Mouse (Mus musculus): Measurements from ENCODE around the gene Smco4.

The Smco4 gene

GRCm38 (mm10) chr9:15509363-15509762, 16.1 kb downstream of the Smco4 start:
- DNase-seq: no peak

DNA sequence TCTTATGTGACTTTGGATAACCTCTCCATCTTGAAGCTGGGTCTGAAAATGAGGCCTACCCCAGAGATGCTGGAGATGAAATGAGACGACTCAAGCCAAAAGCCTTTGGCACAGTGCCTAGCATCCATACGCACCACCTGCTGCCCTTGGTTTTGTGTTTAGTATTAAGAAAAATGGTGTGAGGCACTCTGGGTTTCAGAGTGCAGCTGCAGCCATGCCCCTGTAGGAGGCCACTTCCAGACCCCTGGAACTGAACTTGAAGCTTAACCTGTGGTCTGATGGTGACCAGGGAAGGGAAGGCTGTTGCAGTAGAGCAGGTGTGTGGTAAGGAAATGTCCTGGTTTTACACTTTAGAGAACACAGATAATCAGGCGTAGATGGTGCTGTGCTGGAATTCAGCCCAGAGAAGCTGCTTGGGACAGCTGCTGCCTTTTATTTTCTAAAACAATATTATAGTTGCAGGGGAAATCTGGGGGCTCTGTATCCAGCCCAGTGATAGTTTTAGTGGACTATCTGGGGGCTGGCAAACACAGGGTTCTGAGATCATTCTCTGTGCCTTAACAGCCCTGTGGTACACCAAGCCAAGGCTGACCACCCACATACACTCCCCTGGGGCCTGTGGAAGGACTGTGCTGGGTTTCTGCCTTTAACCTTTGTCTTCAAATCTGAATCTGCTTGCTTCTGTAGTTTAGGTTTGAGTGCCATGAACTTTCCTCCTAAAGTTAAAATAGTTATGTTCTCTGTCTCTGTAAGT, 17.5 kb downstream of the Smco4 start:
- DNase-seq: no peak

DNA sequence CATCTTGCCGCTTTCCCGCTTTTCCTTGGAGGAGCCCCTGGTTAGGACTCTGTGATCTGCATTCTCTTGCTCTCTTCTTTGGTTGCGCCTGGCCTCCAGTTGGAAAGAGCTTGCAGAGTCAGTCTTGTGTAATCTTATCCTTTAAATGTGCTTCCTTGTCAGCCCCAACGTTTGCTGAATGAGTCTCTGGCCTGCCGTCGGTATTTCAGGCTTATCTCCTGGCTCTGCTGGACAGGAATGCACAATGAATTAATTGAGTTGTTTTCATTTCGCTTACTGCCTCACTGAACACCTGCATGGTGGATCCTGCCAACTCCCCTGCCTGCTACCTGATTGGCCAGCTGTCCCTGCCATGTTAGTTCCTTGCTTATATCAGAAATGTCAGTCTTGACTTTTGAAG, 19.7 kb downstream of the Smco4 start:
- no peak for DNase-seq

DNA sequence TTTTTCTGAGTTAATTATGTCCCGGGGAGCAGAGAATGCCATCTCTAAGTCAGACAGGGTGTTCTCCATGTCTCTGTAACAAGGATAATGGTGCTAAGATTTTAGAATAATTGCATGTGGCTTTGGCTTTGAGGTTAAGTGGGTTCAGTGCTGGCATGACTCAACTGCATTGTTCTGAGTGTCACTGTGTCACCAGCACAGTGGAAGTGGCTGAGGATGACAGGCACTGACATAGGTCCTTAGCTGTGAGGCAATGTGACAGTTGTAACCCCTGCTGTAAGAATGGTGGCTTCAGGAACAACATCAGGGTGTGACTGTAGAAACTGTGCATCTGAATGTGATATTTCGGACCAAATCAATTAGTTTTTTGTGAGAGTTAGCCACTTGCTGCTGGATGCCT, 22.8 kb downstream of the Smco4 start:
- DNase-seq: no peak

- DNase-seq: no peak
Observed at GRCm38 (mm10) chr9:15517979-15518378, 24.7 kb downstream of the Smco4 start.

GRCm38 (mm10) chr9:15522348-15522747, 29.1 kb downstream of the Smco4 start:
- DNase-seq: no peak

GRCm38 (mm10) chr9:15522887-15523286, 29.7 kb downstream of the Smco4 start:
- no peak for DNase-seq

DNA sequence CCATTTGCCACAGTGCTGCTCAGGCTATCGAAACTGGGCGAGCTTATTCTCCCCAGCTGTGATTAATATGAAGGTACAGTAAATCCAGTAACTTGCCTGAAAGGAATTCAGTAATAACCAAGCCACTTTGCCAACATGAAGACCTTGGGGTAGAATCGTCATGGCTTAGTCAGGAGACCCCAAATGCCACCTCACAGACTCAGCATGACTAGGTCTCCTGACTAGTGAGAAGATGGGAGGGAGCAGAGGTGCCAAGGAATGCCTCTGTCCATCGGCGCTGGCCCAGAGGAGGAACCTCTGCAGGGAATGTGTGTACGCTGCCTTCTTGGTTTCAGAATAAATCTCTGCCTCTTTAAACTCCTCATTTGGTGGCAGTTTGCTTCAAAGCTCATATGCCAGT, 30.4 kb downstream of the Smco4 start:
- DNase-seq: no peak

DNA sequence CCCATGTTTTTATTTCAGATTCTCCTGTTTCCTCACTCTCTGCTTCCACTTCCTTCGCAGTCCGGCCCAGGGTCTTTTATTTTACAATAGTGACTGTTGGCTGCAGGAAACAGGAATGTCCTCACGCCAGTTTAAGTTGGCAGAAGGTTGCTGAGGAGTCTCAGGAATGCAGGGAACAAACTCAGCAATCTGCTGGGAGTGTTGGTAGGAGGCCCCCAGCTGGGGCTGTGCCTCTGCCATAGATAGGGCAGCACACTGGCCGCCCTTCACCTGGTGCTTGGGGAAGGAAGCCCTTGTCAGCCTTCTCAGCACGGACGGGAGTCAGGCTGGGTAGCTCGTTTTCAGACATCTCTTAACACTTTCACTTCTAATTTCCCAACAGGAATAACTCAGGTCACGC, 32.0 kb downstream of the Smco4 start:
- no peak for DNase-seq

DNA sequence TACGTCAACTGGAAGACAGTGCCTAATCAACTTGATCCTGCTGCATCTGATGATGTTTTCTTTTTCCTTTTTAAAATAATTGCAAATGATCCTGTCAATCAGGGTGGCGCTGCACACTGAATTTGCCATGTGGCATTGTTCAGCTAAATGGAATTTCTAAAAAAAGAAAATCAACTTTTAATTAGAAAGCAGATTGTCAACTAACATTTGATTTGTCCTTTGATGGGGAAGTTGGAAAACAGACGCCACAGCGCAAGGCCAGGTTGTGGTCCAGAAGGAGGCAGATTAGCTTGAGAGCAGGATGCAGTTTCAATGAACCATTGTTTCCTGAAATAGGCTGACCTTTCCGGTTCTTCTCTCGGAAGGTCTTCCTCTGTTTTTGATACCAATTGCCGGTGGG, 33.3 kb downstream of the Smco4 start:
- no peak for DNase-seq

- DNase-seq: no peak
Observed at GRCm38 (mm10) chr9:15527846-15528245, 34.6 kb downstream of the Smco4 start.

- DNase-seq: no peak
Observed at GRCm38 (mm10) chr9:15528368-15528767, 35.1 kb downstream of the Smco4 start.

GRCm38 (mm10) chr9:15529275-15529964, 36.2 kb downstream of the Smco4 start:
- no peak for DNase-seq

DNA sequence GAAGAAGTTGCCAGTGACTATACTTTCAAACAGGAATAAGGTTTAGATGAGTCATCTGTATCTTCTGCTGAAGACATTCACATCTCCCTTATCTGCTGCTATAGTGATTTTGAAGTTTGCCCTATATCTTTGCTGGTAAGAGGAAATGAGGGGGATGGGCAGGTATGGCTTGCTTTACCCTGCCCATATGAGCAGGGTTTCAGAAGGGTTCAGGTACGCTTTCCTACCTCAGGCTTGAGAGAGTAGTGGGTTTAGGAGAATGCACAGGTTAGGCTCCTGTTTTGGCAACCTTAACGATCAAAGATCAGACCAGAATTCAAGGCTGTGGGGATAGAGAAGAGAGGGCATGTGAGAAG, 36.7 kb downstream of the Smco4 start:
- DNase-seq: no peak

DNA sequence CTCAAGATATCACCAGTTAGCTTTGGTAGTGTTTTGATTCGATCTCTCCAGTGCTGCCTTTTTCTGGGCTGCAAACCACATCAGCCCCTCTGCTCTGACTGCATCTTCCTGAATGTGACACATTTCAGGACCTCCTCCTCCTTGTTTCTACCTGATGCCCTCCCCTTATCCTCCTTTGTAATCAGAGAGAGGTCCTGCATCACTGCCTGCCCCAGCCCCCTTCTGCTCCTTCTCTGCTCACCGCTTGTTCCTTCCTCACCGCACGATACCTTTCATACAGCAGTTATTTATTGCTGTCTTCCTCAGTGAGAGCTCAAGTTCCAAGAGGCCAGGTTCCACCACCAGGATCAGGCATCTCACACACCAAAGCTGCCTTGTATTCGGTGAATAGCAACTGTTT, 38.0 kb downstream of the Smco4 start:
- DNase-seq: no peak

- DNase-seq: no peak
Observed at GRCm38 (mm10) chr9:15533336-15534070, 40.3 kb downstream of the Smco4 start.

DNA sequence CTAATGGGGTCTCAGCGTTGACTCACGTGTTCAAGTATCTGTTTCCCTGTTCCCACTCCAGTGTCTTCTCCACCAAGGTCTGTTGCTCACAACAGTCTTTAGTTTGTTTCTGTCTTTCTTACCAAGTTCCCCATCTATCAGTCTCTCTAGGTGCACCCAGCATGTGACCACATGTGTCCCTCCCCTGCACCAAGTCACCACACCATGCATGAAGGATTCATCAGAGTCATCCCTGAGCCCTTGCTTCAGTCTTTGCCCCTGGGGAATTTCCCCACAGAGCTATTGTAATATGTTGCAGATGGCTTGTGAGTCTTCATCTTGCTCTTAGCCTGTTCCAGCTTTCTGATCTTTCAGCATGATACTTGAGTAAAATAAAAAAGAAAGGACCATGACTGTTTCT, 40.9 kb downstream of the Smco4 start:
- no peak for DNase-seq

GRCm38 (mm10) chr9:15535418-15535817, 42.2 kb downstream of the Smco4 start:
- no peak for DNase-seq

DNA sequence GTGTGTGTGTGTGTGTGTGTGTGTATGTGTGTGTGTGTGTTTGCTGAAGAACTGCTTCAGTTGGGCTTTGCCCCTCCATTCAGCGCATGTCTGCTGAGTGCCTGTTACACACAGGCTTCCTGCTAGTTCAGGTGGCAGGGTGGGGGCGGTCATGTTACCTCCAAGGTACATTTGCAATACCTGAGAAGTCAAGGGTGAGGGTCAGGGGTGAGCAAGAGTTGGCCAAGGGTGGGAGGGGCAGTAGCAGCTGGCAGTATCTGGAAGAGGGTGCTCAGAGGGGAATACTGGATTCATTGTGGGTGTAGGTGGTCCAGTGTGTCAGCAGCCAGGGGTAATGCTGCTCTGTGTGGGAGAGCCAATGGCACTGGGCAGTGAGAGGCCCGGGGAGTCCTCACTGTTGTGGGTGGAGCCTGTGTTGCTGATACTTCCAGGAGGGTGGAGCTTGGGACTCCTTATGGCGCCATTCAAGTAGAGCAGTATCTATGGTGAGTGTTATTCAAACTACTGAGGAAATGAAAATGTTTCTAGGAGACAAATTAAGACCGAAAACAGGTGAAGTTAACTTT, 43.7 kb downstream of the Smco4 start:
- DNase-seq: no peak

DNA sequence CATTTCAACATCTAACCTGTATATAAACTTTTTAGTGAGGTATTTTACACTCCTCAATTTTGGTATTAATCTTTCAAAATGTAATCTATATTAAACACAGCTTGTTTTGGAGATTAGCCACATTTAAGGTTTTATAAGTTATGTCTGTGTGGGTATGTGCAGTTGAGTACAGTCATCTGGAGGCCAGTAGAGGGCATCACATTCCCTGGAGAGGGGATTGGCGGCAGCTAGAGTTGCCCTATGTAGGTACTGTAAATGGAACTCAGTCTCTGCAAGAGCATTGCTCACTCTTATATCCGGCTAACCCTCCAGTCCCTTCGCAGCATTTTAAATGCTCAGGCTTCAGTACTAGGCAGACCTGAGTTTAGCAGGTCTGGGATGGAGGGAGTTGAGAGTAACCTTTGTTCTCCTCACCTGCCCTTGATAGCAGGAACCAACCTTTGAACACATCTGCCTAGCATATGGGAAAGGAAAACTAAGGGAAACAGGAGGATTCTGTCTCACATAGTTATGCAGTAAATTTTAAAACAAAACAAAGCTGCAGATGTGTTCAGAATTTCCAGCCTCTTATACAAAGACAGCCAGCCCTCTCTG, 44.3 kb downstream of the Smco4 start:
- DNase-seq: no peak

DNA sequence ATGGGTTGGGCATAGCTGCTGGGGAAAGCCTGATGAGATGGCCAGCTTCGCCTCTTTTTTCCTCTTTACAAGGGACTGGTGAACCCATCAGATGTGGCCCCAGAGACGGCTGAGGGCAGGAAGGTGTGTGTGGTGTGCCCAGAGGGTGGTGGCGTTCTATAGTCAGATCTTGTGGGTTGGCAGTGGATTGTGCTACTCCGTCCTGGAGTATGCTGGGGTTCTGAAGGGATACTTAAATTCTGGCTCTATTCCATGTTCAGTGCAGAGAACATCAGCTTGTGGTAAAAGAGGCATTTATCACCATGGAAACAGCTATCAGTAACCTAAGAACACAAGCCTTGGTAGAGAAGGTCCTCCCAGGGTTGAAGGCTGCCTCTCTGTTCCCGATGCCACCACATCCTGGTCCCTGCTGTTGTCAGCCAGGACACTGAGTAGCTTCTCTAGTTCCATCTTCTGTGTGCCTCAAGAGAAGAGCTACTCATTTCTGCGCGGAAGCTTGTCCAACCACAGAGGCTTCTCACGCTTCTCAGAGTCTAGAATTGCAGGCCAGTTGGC, 45.8 kb downstream of the Smco4 start:
- no peak for DNase-seq

DNA sequence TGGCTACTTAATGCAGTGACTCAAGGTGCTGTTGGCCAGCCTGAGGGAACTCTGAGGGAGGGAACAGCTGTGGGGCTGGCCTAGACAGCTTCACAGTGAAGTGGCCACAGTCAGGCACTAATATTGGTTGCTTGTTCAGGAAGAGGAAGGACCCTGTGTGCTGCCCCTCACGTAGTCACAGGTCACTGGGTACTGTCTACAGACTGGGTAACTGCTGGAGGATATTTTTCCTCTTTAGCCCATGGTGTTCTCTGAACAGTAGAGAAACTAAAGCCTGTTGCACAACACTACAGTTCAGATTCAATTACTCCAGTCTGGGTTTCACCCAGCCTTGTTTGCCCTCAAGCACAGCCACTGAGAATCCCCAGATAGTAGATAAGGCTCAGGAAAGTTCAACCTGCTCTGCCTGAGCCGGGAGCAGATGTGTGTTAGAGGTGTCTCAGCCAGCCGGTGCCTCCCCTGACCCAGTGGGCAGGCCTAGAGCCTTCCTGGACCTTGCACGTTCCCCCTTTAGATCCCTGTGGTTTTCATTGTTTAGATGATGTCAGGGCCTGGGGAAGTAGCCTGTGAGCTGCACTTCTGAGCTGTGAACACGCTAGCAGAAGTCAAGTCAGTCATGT, 48.6 kb downstream of the Smco4 start:
- DNase-seq: no peak

Data from right cerebral cortex, postnatal 4 days (tissue).